Mouse (Mus musculus): ENCODE data around the gene Pex3.

Pex3 gene

DNA sequence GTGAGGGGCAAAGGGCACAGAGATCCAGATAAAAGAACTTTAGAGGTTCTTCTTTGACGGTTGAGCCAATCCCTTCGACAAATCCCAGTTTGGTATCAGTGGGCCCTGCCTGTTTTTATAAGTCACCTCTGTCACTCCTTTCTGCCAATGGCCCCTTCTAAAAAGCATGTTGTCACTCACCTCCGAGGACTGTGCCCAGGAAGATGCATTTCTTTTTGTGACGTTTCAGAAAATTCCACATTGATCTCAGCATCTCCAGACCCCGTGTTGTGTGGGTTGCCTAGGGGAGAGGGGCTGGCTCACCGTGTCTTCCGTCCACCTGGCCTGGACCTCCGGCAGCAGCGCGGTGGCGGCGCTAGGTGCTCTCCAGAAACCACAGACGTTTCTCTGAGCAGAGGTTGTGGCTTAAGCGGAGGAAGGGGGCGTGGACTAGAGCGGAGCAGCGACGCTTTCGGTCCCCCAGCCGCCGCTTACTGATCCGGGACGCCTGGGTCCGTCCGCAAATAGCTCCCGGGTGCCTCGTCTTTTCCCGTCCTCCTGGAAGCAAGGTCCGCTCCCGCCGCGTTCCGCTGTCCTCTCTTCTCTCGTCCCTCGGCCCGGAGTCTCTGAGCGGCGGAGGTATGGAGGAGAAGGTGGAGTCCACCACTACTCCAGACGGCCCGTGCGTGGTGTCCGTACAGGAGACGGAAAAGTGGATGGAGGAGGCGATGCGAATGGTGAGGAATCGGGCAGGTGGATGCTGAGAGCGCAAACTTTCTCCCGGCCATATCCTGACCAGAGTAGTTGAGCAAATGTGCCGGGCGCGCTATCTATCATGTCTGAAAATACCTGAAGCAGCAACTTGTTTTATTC, at the start of gene Pex3, which contains the start of gene Adat2:
Gene Pex3 (minus strand): TSS at position 497 of the 852 bp plus-strand sequence.
Gene Adat2 (plus strand): TSS at position 249 of the 852 bp plus-strand sequence.
- peak; percentile 82 for DNase-seq

DNA sequence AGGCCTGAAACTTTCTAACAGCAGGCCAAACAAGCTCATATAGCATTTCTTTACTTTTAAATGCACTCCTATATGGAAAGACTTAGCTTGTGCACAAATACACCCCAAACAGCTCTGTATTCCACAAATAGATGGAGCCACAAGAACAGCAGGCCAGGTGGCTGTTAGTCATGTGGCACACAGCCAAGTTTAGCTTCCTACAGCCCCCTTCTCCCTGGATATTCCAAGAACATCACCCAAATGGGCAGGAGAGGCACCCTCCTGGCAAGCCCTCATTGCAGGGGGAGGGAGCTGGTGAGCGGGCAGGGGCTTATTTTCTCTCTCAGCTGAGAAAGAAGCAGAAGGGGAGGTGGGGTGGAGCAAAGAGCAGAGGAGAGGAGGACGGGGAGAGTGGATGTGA, 48.0 kb upstream of the Pex3 start:
- DNase-seq = no peak

DNA sequence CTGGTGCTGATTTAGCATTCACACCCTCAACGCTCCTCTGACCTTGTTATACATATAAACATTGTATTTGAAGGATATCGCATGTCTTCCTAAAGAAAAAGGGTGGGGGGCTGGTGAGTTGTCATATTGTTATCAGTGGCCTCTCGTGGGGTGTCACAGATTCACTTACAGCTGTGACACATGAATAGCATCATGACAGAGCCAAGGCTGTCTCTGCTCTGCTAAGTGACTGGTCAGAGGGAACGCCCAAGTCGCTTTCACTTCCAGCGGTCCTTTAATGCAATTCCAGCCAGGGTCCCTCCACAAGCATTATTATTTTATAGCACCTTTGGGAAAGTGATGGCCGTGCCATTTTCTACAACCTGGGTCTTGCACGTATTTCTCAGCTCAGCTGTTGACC, 44.5 kb upstream of the Pex3 start:
- DNase-seq = no peak

DNA sequence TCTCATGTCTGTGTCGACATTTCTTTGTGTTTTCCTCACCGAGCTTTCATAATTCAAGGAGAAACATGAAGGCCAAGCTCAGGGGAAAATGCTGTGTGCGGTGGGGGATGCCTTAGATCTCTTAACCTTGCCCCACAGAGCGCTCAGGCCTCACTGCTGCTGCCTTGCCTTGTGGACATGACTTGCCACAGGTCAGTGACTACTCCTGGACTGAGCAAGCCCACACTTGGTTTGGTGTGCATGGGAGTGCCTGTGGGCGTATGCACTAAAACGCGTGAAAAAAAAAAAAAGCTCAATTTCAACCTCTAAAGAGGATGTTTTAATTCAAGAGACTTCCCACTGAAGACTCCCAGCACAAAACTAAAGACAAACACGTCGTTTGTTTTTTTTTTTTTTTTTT, 43.9 kb upstream of the Pex3 start:
- DNase-seq = no peak

DNA sequence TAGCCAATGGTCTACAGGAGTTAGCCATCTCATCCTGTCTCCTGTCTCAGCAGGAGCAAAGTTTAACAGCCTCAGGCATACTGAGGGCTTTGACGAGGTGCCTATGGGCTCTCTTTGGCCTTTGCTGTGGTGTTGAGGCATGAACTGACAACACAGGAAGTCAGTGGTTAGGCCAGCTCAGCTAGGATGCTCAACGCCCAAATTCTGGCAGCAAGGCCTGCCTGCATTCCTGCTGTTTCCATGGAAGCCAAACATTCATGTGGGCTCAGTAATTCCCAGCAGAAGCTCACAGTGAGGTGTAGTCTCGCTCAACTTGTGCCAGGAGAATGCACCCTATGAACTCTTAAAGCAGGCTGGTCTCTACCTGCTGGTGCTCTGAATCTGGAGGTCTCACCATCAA, 43.1 kb upstream of the Pex3 start:
- no peak for DNase-seq

DNA sequence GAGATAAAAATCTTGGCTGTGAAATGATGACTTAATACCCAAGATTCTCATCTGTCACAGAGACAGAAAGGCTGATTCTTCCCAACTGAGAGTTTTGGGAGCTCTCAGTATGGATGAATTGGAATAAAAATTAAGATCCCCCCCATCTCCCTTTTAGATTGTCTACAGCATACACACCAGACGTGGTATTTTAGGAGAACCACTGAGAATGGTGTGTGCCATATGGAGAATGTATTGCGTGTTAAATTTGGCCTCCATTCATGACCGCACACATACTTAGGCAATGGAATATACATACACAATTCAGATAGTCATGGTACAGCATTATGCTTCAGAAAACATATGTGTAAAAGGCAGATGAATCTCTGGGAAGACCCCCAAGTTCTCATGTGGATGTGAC, 40.6 kb upstream of the Pex3 start:
- no peak for DNase-seq

DNA sequence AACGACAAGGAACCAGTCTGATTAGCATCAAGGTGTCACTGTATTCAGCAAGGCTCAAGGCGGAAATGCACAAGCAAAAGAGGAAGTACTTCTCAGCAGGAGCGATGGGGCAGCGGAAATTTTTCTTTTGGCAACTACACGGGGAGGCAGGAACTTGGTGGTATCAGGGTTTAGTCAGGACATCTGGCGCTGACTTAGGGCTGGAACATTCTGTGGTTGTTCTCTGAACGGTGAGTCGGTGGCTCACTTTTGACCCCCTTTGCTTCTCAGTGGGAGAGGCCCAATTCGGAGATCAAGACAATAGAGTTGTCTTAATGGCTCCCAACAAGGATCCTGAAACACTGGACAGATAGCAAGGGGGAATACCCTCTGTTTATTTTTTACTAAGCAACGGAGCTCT, 39.3 kb upstream of the Pex3 start:
- no peak for DNase-seq

DNA sequence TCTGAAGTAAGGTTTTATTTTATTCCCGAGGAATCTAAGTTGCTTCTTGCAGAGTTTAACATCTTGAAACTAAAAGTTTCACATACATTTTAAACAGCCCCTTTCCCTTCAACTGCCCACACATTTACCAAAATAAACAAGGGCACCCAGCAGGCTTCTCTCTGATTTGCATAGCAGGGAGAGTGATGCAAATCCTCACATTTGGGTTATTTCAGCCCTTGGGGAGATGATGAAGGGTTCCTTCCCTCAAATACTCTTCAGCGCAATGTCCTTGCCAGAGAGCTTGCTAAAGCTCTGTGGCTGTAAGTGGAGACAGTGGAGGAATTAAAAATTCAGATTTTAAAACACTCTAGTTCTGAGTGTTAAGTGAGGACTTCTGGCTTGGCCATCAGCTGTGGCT, 35.0 kb upstream of the Pex3 start:
- DNase-seq = no peak

DNA sequence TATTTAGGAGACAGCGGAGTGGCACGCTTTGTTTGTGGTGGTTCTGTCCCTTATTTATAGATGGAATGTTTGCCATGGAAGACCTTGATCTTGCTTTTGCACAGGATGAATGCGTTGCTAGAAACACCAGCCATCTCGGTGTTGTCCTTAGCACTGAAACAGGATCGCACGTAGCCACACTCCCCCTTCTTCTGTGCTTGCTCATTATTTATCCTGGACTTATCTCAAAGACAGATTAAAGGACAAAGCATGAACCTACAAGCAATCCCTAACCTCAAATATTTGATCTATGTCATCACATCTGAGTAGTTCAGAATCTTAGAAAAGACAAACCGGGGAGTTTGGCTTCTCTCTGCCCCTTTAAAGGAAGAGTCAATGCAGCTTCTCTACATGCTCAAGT, 24.2 kb upstream of the Pex3 start:
- DNase-seq = no peak

DNA sequence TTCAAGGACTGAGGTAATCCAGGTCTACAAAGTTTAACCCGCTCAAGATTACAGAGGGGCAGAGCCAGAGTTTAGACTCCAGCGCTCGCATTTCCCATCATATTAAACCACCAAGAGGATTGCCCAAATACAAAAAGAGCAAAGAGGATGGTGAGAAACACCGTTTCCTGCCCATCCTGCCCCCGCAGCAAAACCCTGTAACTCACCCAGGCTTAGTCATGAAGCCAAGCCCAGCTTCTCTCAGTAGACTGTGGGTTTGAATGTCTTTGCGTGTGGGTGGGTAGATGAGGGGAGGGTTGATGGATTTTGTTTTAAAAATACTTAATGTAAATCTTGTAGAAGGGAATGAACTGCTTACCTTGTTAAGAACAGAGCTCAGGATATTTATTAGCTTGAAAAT, 19.5 kb upstream of the Pex3 start:
- DNase-seq = no peak

DNA sequence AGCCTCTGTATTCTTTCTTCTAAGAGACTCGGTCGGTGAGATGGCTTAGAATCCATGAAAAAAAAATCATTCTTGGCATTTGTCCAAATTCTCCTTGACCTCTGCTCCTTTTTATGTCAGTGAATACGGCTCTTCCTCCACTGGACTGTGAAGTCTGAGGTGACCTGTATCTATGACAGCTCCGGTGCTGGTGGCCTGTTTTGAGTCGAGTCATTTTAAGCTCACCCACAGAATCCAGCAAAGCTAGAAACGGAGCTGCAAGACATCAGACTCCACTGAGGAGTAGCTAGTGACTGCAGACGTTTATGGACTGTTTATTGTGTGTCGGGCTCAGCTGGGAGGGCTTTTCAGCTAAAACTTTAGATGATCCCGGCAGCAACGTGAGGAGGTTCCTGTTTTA, 19.1 kb upstream of the Pex3 start:
- no peak for DNase-seq

DNA sequence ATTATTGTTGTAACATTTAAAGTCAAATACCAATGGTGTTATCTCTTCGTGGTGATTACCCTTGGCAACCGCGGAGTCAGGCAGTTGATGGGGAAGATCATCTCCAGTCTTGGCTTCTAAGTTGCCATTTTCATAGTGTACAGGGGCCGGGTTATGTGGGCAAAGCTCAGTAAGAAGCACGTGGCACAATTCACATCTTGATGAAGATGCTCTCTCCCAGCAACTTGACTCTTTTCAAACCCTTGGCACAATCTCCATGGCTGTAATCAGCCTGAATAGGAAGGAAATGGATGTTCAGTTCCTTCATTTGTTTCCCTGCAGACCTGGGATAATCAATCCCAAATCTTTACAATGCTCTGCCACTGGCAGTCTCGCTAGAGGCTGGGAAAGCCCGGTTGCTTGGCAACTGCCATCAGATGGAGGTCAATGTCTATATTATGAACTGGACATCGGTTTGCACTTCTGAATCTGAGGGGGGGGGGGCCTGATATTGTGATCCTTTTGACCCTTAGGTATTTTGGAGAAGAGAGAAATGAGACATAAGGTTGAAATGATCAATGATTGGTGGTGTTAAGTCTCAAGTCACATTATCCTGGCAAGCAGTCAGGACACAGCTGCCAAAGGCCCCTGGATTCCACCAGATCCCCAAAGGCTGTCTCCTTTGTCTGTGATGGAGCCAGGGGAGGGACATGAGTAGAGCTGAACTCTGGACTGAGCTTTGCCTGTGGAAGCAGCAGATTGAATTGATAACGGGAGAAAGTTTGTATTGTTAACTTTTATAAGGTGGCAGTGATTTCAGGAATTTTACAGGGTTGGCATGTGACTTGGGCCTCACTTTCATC, 18.0 kb upstream of the Pex3 start:
- DNase-seq = no peak

DNA sequence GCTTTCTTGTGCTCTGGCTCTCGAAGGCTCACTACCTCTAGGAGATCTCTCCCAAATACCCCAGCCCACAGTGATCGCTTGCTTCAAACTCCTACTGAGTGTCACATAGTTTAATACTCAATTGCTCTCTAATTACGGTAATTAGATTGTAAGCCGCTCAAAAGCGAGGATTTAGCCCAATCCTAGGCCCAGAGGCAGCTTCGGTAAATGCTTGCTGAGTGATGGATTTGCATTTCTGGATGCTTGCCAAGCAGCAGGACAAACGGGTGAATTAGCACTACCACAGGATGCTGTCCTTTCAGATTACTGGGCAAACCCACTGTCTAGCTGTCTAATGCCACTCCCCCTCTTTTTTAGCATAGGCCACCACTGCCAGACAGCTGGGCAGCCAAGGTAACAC, 16.9 kb upstream of the Pex3 start:
- DNase-seq = no peak

DNA sequence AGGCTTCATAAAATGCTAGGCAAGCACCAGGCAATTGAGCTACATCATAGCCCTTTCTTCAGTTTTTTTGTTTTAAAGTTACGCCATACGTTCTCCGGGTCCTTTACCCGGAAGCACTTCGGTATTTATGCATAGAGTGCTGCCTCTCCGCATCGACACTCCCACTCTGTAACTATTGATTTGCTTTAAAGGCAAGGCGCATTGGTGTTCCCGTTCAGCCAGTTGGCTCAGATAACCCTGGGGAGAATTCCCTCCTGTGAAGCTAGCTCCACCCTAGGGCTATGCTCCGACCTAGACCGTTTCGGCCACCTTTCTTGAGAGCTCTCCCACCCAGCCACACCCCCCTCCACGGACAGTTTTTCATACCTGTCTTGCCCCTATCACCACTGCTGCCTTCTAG, 13.5 kb upstream of the Pex3 start:
- DNase-seq = no peak

DNA sequence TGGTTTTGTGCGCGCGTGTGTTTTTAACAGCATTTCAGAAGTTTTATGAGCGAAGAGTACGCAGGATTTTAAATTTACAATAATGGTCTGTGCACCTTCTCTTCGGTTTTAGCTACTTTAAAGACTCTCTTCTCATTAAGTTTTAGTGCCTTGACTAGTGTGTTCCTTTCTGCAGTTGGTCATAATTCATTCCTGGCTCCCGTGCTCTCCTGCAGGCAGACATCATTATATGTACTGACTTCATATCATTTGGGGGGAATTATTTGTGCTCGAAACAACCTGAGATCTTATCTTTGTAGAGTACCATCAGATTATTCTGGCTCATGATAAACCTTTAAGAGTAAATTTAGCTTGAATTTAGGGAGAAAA, 12.1 kb upstream of the Pex3 start:
- DNase-seq = no peak

DNA sequence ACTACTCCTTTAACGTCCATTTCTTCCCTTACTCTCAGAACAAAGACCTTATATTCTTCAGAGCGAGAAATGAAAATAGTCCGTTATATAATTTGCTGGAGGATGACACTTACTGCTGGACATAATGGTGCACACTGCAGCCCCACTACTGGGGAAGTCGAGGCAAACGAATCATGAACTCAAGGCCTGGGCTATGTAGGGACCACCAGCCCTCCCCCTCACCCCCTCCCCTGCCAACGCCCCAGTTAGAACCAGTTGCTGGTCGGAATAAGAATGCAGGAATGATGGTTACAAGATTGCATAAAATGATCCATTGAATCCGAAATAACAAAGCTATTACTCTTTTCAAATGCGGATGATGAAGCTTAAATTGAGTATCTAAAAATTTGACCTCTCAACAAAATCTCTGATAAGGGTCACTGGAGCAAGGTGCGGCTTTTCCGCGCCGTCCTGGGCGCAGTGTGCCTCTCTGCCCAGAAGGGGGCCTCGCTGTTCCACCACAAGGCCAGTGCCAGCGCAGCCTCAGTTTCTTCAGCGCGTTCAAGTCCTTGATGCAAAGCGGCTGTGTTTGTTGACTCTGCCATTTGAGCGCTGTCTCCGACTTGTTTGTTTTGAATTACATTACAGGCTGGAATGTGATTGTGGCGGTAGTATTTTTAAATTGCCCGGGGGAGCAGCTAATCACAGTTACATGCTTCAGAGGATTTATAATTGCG, 11.6 kb upstream of the Pex3 start:
- peak; percentile 61 for DNase-seq

DNA sequence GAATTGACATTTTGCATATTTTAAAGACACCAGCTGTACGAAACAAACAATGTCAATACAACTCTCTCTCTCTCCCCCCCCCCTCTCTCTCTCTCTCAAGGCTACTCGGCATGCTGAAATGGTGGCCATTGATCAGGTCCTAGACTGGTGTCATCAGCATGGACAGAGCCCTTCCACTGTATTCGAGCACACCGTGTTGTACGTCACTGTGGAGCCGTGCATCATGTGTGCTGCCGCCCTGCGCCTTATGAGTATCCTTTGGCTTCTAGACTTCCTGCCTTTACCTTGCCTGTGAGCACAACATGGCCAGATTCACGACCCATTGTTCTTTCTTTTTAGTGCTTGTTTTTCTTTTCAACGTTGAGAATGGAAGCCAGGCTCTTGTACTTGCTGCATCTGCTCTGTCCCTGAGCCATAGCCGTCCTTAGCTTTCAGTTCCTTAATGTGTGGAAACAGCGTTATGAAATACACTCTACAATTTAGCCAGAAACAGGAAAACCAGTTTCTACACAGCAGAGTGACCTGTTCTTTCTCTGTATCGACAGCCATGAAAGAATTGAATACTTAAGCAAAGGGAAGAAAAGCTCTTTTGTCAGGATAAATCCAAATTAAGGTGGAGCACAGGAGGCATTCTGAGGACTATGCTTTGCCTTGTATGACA, 7.2 kb upstream of the Pex3 start:
- DNase-seq = no peak

DNA sequence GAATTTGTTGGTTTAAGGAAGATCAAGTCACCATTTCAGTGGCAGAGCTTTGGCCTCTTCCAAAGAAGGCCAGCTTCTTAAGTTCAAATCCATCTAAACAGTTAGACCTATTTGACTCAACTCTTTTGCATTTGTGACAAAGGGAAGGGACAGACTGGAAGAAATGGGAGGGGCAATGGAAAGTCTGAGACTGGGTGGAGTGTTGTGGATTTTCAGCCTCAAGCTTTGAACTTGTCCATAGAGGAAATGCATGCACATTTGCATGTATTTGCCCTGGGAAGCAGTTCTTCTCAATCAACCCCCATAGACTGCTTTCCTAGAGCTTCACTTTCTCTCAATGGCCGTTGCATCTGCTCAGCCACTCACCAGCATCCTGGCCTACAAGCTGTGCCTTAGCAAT, 1.4 kb upstream of the Pex3 start:
- DNase-seq = no peak

DNA sequence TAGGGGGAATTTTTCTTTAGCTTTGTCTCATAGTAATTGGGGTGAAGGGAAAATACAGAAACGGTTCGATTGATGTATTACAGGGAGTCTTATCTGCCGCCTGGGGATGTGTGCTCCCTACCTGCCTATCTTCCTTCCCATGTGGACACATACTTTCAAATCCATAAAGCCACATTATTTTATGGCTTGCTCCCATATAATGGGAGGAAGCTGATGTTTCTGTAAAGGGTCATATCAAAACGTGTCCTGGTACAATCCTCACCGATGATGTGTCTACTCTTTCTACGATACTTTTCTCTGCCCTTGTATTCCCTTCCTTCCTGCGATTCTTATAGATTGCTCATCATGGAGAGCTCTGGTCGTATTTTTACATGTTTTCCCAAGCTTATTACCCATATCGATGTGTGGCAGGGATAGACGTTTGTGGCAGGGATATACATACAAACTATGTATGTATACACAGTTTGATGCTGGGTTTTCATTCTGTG, 600 bp upstream of the Pex3 start:
- no peak for DNase-seq

DNA sequence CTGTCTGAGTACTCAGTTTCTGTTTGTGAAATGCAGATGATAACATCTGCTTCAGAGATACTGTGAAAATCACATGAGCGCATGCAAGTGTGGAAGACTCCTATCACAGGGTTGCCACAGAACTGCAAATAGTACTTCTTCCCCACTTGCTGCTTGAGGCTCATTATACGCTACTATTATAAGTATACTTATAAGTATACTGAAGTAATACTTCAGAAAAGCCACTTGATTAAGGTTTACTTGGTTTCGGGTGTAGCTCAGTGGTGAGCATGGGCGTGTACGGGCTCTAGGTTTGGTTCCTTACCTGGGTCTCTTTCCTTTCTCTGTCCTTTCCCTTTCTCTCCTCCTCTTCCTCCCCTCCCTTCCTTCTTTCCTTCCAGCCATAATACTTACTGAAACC, 11.2 kb downstream of the Pex3 start:
- DNase-seq = no peak

DNA sequence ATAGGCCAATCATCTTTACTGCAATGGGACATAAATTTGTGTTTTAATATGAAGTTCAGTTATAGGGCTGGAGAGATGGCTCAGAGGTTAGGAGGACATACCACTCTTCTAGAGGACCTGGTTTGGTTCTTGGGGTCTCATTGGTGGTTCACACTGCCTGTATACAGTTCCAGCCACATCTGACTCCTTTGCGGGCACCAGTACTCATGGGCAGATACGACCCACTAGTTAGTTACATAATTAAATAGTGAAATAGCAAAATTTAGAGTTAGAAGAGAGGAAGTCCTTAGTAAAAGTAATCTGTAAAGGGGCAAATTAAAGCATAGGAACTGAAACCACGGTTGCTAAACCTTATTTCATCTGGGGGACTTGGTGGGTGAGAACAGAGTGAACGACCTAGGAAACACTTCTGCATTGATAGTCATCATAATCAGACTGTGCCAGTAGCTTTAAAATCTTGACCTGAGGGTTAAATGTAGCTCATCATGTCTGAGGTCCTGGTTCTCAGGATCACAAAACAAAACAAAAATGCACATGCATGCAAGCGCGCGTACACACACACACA, 13.1 kb downstream of the Pex3 start:
- DNase-seq = no peak

DNA sequence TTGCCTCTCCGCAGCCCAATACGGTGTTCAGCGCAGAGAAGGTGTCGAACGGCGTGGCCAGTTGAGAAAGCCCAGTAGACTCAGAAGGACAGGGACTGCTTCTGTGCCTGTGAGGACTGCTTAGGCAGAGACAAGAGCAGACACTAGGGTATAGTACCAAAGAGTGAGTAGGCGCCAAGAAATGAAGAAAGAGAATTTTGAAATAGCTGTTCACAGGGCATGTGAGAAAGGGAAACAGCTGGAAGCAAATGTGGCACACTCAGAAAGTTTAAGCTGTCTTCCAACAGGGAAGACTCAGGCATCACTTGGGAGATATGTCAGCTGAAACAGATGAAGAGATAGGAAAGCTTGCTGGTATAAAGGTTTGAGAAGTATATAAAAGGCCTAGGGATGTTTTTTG, 16.2 kb downstream of the Pex3 start:
- no peak for DNase-seq

DNA sequence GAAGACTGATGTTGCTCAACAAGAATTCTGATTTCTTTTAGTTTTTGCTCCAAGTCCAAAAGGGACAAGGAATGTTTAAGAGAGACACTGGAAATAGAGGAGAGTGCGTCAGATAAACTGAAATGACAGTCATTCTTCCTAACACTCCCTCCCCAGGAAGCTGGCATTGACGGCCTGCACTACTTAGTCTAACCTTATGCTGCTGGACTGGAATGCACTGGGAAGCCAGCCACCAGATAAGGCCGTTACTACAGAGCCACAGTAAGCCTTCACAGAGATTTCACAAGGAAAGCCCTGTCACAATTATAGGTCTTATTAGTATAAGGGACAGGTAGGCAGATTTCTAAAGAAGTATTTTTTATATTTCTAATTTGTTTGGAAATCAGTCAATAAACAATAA, 18.2 kb downstream of the Pex3 start:
- DNase-seq = no peak
